Mouse (Mus musculus): ENCODE results near the gene Ncf4. TPM values are rescaled to one million over a fixed set of nuclear protein-coding genes. Genes with fewer than 3 reads are reported as not detected.
"Not testable (repeated sequence)": the region's sequence is repeated elsewhere in the genome, so short reads cannot be mapped to it uniquely, and the experiment has no call there.

Ncf4 gene
- polyA plus RNA-seq, 1 experiment = 27.9 TPM

GRCm38 (mm10) chr15:78260668-78261333 is 16.2 kb downstream of the Ncf4 start:
- Histone ChIP-seq H3K4me1 (replicated peaks; ENCODE audit: control insufficient read depth, insufficient read depth, low read length) (no peaks in the 10 kb centered on the region), H3K36me3 (ENCODE audit: control insufficient read depth, insufficient read depth, low read length) (no peaks in the 10 kb centered on the region), H3K4me3 (ENCODE audit: control insufficient read depth, insufficient read depth, low read length) (no peak overlapping the region), H3K27ac (ENCODE audit: control insufficient read depth, insufficient read depth, low read length) (no peak overlapping the region), H3K27me3 (ENCODE audit: control insufficient read depth, insufficient read depth, low read length) (no peaks in the 10 kb centered on the region)
- 92% methylated on average over 13 of the region's 13 CpGs for WGBS
- TF ChIP-seq POLR2A (IDR thresholded peaks at IDR 0.05; ENCODE audit: control insufficient read depth, extremely low read depth, insufficient read depth, low read length, poor library complexity) (no peak), CTCF (IDR thresholded peaks at IDR 0.05; ENCODE audit: borderline replicate concordance, control insufficient read depth, extremely low read depth, insufficient read depth, low read length, poor library complexity) (no peak)
- no peak for DNase-seq

DNA sequence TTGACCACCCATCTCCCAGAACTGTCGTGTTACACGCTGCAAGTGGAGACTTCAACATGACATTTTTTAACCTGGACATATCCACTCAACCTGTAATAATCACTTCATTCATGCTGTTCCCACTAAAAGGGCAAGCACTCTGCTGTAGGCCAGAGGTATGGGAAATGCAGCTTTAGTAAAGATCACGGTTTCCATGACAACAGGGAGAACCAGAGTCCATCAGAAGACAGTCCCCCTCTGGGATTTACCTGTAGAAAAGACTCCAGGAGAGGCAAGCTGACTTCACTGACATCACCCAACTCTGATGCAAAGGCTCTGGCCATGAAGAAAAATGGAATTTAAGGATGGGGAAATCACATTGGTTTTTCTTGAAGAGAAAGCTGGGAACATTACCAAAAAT is 18.7 kb downstream of the Ncf4 start:
- no peak for TF ChIP-seq POLR2A (IDR thresholded peaks at IDR 0.05; ENCODE audit: control insufficient read depth, extremely low read depth, insufficient read depth, low read length, poor library complexity)
- TF ChIP-seq CTCF (IDR thresholded peaks at IDR 0.05; ENCODE audit: borderline replicate concordance, control insufficient read depth, extremely low read depth, insufficient read depth, low read length, poor library complexity) = no peak
- DNase-seq = no peak
- H3K4me3 ChIP-seq (ENCODE audit: control insufficient read depth, insufficient read depth, low read length) = no peak overlapping the region
- whole genome bisulfite sequencing = 88% methylated on average over 3 of the region's 3 CpGs
- no peaks in the 10 kb centered on the region for H3K4me1 ChIP-seq (replicated peaks; ENCODE audit: control insufficient read depth, insufficient read depth, low read length)
- no peaks in the 10 kb centered on the region for H3K27me3 ChIP-seq (ENCODE audit: control insufficient read depth, insufficient read depth, low read length)
- no peak overlapping the region for H3K27ac ChIP-seq (ENCODE audit: control insufficient read depth, insufficient read depth, low read length)
- no peaks in the 10 kb centered on the region for H3K36me3 ChIP-seq (ENCODE audit: control insufficient read depth, insufficient read depth, low read length)

DNA sequence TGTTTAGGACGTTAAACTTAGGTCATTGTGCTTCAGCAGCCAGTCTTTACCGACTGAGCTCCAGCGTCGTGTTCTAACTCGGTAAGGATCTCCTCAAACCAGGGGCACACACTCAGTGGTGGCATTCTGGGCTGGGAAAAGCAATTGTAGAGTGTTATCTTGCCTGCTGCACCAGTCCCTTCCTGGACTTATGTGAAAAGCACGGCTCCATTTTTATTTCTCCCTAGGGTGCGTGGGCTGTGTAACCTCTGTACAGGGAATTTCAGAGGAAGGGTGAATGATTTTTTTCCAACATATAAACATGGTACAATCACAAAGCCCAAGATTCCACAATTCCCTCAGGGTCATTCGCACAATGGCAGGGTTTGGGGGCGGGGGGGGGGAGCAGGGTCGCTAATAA is 22.8 kb downstream of the Ncf4 start:
- Histone ChIP-seq H3K36me3 (ENCODE audit: control insufficient read depth, insufficient read depth, low read length) (no peaks in the 10 kb centered on the region), H3K27ac (ENCODE audit: control insufficient read depth, insufficient read depth, low read length) (no peak overlapping the region), H3K27me3 (ENCODE audit: control insufficient read depth, insufficient read depth, low read length) (no peaks in the 10 kb centered on the region), H3K4me1 (replicated peaks; ENCODE audit: control insufficient read depth, insufficient read depth, low read length) (no peaks in the 10 kb centered on the region), H3K4me3 (ENCODE audit: control insufficient read depth, insufficient read depth, low read length) (no peak overlapping the region)
- TF ChIP-seq POLR2A (IDR thresholded peaks at IDR 0.05; ENCODE audit: control insufficient read depth, extremely low read depth, insufficient read depth, low read length, poor library complexity) (no peak), CTCF (IDR thresholded peaks at IDR 0.05; ENCODE audit: borderline replicate concordance, control insufficient read depth, extremely low read depth, insufficient read depth, low read length, poor library complexity) (no peak)
- DNase-seq = no peak
- 90% methylated on average over 10 of the region's 10 CpGs for WGBS

DNA sequence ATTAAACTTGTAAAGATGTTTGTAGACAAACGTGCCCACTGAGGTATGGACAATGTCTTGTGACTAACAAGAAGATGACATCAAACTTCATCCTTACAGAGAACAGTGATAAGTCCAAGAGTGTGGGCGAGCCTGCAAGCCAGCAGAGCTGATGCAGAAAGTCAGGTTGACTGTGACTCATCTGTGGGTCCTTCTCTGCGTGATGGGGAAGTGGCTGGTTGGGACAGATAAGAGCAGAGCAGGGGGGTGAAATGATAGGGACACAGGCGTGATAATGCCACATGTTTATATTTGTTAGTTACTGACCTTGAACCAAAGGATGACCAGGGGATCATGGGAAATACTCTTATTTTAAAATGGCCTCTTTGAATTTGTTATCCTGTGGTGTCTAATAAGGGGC is 23.3 kb downstream of the Ncf4 start:
- Histone ChIP-seq H3K36me3 (ENCODE audit: control insufficient read depth, insufficient read depth, low read length) (no peaks in the 10 kb centered on the region), H3K27me3 (ENCODE audit: control insufficient read depth, insufficient read depth, low read length) (no peaks in the 10 kb centered on the region), H3K27ac (ENCODE audit: control insufficient read depth, insufficient read depth, low read length) (no peak overlapping the region), H3K4me3 (ENCODE audit: control insufficient read depth, insufficient read depth, low read length) (no peak overlapping the region), H3K4me1 (replicated peaks; ENCODE audit: control insufficient read depth, insufficient read depth, low read length) (no peaks in the 10 kb centered on the region)
- DNase-seq = no peak
- WGBS = 37% methylated on average over 4 of the region's 4 CpGs
- TF ChIP-seq CTCF (IDR thresholded peaks at IDR 0.05; ENCODE audit: borderline replicate concordance, control insufficient read depth, extremely low read depth, insufficient read depth, low read length, poor library complexity) (no peak), POLR2A (IDR thresholded peaks at IDR 0.05; ENCODE audit: control insufficient read depth, extremely low read depth, insufficient read depth, low read length, poor library complexity) (no peak)

- DNase-seq = no peak
- H3K27me3 ChIP-seq (ENCODE audit: control insufficient read depth, insufficient read depth, low read length) = no peaks in the 10 kb centered on the region
- H3K4me3 ChIP-seq (ENCODE audit: control insufficient read depth, insufficient read depth, low read length) = no peak overlapping the region
- no peak overlapping the region for H3K27ac ChIP-seq (ENCODE audit: control insufficient read depth, insufficient read depth, low read length)
- no peaks in the 10 kb centered on the region for H3K4me1 ChIP-seq (replicated peaks; ENCODE audit: control insufficient read depth, insufficient read depth, low read length)
- H3K36me3 ChIP-seq (ENCODE audit: control insufficient read depth, insufficient read depth, low read length) = no peaks in the 10 kb centered on the region
- no peak for TF ChIP-seq POLR2A (IDR thresholded peaks at IDR 0.05; ENCODE audit: control insufficient read depth, extremely low read depth, insufficient read depth, low read length, poor library complexity)
- no peak for TF ChIP-seq CTCF (IDR thresholded peaks at IDR 0.05; ENCODE audit: borderline replicate concordance, control insufficient read depth, extremely low read depth, insufficient read depth, low read length, poor library complexity)
Observed at GRCm38 (mm10) chr15:78271208-78271607, 26.6 kb downstream of the Ncf4 start.

GRCm38 (mm10) chr15:78278308-78278707 is 33.7 kb downstream of the Ncf4 start:
- no peaks in the 10 kb centered on the region for H3K27me3 ChIP-seq (ENCODE audit: control insufficient read depth, insufficient read depth, low read length)
- no peaks in the 10 kb centered on the region for H3K36me3 ChIP-seq (ENCODE audit: control insufficient read depth, insufficient read depth, low read length)
- H3K4me3 ChIP-seq (ENCODE audit: control insufficient read depth, insufficient read depth, low read length) = no peak overlapping the region
- no peak for DNase-seq
- no peak overlapping the region for H3K27ac ChIP-seq (ENCODE audit: control insufficient read depth, insufficient read depth, low read length)
- 15% methylated on average over 2 of the region's 2 CpGs for WGBS
- TF ChIP-seq CTCF (IDR thresholded peaks at IDR 0.05; ENCODE audit: borderline replicate concordance, control insufficient read depth, extremely low read depth, insufficient read depth, low read length, poor library complexity) (no peak), POLR2A (IDR thresholded peaks at IDR 0.05; ENCODE audit: control insufficient read depth, extremely low read depth, insufficient read depth, low read length, poor library complexity) (no peak)
- no peaks in the 10 kb centered on the region for H3K4me1 ChIP-seq (replicated peaks; ENCODE audit: control insufficient read depth, insufficient read depth, low read length)

GRCm38 (mm10) chr15:78287941-78288340 is 43.3 kb downstream of the Ncf4 start:
- 92% methylated on average over 5 of the region's 5 CpGs for WGBS
- TF ChIP-seq POLR2A (IDR thresholded peaks at IDR 0.05; ENCODE audit: control insufficient read depth, extremely low read depth, insufficient read depth, low read length, poor library complexity) (no peak), CTCF (IDR thresholded peaks at IDR 0.05; ENCODE audit: borderline replicate concordance, control insufficient read depth, extremely low read depth, insufficient read depth, low read length, poor library complexity) (no peak)

DNA sequence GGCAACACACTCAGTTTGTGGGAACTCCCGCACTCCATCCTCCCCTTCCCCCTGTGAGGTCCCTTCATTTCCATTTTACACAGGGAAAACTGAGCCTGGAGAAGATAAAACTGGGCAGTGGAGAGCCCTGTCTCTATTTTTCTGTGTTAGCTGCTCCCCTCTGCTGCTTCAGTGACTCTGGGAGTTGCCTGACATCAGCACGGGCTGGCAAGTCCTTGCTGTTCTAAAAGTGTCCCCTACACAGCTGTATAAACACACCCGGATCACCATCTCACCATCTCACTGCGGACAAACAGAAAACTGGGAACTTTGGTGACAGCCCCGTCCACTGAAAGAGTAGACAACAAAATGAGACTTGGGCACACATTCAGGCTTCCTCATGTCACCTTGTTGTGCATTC is 45.2 kb downstream of the Ncf4 start:
- DNase-seq; H3K4me1 ChIP-seq (replicated peaks; ENCODE audit: control insufficient read depth, insufficient read depth, low read length); H3K4me3 ChIP-seq (ENCODE audit: control insufficient read depth, insufficient read depth, low read length); H3K27ac ChIP-seq (ENCODE audit: control insufficient read depth, insufficient read depth, low read length); H3K36me3 ChIP-seq (ENCODE audit: control insufficient read depth, insufficient read depth, low read length); H3K27me3 ChIP-seq (ENCODE audit: control insufficient read depth, insufficient read depth, low read length): not testable (repeated sequence)
- 92% methylated on average over 5 of the region's 5 CpGs for WGBS

More at GRCm38 (mm10) chr15:78287941-78288340, 43.3 kb downstream of the Ncf4 start:
- H3K27me3 ChIP-seq (ENCODE audit: control insufficient read depth, insufficient read depth, low read length) = no peaks in the 10 kb centered on the region
- no peak overlapping the region for H3K27ac ChIP-seq (ENCODE audit: control insufficient read depth, insufficient read depth, low read length)
- no peaks in the 10 kb centered on the region for H3K36me3 ChIP-seq (ENCODE audit: control insufficient read depth, insufficient read depth, low read length)
- DNase-seq = no peak
- H3K4me1 ChIP-seq (replicated peaks; ENCODE audit: control insufficient read depth, insufficient read depth, low read length) = peaks cover 4% of the 10 kb centered on the region
- H3K4me3 ChIP-seq (ENCODE audit: control insufficient read depth, insufficient read depth, low read length) = no peak overlapping the region

GRCm38 (mm10) chr15:78293228-78293627 is 48.6 kb downstream of the Ncf4 start:
- not testable (repeated sequence) for H3K27me3 ChIP-seq (ENCODE audit: control insufficient read depth, insufficient read depth, low read length); H3K27ac ChIP-seq (ENCODE audit: control insufficient read depth, insufficient read depth, low read length); H3K4me3 ChIP-seq (ENCODE audit: control insufficient read depth, insufficient read depth, low read length); DNase-seq; H3K4me1 ChIP-seq (replicated peaks; ENCODE audit: control insufficient read depth, insufficient read depth, low read length); H3K36me3 ChIP-seq (ENCODE audit: control insufficient read depth, insufficient read depth, low read length)
- WGBS = 0% methylated on average over 2 of the region's 2 CpGs
